Mouse (Mus musculus) ovary, adult 18-20 months (tissue): Measurements from ENCODE around the gene Zdhhc13.

Source experiments
- DNase-seq: peaks from one replicate; pipeline ENCODE4 v3.0.0; 2022; ENCODE audit warnings: low spot score, mixed read lengths

The Zdhhc13 gene

DNA sequence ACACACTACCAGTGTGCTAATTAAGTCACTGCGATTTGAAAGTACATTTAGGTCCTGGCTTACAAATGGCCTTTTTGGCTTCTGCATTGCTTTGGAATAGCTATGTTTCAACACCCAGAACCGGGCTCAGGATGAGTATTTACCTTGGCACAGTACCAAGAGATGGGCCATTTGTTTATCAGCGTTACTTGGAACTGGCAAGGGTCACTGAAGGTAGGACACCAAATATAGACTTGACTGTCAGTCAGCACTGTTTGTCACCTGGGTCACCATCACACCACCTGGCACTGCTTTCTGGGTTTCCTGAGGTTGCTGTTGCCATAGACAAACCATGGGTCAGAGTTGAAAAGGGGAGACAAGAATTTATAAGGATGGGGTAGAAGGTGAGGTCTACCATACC, 53.5 kb downstream of the Zdhhc13 start:
- DNase-seq, result no peak

GRCm38 (mm10) chr7:48843541-48843940, 54.7 kb downstream of the Zdhhc13 start:
- DNase-seq, result no peak

DNA sequence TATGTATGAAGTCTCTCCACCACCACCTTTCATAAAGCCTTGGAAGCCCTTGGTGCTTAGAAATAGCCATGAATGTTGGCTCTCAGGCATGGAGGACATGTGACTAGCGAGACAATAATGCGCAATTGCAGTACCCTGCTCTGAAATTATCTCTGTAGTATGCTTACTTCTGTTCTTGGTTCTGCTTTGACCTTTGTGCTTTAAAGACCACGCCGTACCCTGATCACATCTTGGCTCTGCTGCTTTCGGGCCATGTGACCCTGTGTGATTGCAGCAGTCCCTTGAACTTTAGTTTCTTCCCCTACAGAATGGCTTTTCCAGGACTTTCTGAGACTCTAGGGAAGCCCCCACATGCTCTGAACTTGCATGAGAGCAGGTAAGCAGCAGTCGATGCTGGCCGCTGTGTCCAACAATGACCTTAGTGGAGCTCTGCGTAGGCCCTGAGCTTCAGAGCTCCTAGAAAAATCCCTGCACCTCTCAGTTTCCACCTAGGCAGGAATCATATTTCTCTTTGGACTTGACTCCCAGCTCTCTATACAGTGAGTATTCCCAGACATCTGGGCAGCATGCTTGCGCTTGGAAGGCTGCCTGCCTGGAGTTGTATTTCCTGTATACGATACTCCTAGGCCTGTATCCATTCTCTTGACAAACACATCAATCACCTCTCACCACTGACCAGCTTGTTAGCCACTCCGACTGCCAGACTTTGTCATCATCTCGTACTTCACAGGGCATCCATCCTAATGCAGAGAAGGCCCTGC, 56.6 kb downstream of the Zdhhc13 start:
- DNase-seq, result no peak

DNA sequence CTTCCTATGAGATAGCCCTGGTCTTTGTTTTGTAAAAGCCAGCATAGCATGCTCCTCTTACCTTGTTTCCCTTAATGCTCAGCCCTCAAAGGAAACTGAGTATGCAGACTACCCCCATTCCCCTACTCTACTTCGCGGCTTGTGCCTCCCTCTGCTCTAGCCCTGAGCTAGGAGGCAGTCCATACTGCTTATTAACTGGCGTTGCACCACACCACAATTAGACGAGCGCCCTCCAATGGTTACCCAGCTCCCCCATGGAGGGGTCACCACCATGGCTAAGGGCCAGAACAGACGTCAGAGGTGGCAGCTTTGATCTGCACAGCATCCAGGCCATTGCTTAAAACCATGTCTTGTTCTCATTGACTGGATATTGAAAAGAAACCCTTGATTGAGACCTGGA, 58.0 kb downstream of the Zdhhc13 start:
- no peak for DNase-seq

GRCm38 (mm10) chr7:48847820-48848650, 59.2 kb downstream of the Zdhhc13 start, which contains the start of gene Csrp3:
Gene Csrp3 (minus strand): TSS chr7:48848033.
- no peak for DNase-seq

DNA sequence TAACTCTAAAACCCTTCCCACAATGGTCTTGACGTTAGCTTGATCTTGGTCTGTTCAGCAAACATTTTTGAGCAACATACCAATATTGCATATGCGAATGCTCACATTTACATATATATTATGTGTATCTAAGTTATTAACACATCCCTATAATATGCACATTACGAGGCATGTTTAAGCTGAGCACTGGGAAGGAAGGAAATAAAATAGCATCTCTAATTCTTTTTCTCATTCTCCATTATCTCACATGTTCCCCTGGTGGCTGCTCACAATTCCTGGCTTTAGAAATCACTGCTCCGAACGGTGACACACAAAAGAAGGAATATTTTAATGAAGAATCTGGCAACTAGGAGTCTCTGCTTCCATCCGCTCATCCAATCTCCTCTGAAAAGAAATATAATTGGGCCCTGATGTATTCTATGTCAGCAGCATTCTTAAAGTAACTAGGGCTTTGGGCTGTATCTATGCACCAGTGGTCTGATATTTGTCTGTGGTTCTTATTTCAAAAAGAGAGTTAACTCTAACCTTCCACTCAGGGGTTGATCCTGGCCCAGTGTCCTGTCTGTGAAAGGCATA, 62.8 kb downstream of the Zdhhc13 start:
- no peak for DNase-seq

DNA sequence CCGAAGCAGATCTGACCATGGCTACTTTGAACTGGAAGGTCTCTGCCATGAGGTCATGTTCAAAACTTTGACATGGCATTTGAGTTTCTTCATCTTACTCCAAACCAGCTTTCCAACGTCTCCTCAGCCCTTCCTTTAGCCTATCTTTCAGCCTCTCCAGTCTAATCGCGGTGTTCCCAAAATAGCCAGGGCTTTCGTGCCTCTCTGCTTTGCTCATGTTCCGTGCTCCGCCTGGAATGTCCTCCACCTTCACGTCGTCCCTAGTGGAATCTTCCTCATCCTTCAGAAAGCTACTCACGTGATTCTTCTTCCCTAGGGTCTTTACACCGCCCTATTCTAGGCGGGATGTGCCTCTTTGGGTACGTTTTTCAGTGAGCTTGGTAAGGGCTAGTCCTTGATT, 64.7 kb downstream of the Zdhhc13 start:
- DNase-seq, result no peak

GRCm38 (mm10) chr7:48855461-48855860, 66.7 kb downstream of the Zdhhc13 start:
- DNase-seq, result no peak

GRCm38 (mm10) chr7:48858257-48858656, 69.5 kb downstream of the Zdhhc13 start:
- no peak for DNase-seq

GRCm38 (mm10) chr7:48859362-48859761, 70.6 kb downstream of the Zdhhc13 start:
- no peak for DNase-seq

DNA sequence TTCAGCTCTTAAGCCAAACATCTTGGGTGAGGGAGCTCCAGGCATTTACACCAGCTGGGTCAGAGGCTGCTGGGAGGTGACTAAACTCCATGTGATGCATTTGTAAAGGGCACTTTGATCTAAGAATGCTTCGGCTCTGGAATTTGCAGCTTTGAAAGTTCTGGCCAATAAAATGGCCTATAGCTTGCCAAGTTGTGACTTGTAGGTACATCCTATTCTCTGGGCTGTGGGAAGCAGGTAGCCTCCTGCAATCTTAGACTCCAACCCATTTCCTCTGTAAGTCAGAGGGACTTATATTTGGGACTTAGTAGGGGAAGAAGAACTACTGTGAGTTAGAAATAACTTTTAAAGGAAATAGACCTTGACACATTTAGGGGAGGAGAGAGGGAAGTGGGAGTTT, 72.1 kb downstream of the Zdhhc13 start:
- no peak for DNase-seq

GRCm38 (mm10) chr7:48861796-48862195, 73.0 kb downstream of the Zdhhc13 start:
- DNase-seq, result no peak

DNA sequence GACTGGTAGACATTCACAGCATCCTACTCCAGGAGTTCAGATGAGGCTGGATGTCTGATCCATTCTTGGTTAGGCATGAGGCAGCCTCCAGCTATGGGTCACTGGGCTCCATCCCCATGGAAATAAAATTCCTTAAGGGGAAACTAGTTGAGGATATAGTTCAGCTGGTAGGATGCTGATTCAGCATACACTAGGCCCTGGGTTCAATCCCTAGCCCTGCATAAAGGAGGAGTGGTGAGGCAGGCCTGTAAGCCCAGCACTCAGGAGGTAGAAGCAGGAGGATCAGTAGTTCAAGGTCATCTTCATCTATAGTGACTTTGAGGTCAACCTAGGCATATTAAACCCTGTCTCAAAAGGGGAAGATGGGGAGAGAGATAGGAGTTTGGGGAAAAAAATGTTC, 75.4 kb downstream of the Zdhhc13 start:
- no peak for DNase-seq

DNA sequence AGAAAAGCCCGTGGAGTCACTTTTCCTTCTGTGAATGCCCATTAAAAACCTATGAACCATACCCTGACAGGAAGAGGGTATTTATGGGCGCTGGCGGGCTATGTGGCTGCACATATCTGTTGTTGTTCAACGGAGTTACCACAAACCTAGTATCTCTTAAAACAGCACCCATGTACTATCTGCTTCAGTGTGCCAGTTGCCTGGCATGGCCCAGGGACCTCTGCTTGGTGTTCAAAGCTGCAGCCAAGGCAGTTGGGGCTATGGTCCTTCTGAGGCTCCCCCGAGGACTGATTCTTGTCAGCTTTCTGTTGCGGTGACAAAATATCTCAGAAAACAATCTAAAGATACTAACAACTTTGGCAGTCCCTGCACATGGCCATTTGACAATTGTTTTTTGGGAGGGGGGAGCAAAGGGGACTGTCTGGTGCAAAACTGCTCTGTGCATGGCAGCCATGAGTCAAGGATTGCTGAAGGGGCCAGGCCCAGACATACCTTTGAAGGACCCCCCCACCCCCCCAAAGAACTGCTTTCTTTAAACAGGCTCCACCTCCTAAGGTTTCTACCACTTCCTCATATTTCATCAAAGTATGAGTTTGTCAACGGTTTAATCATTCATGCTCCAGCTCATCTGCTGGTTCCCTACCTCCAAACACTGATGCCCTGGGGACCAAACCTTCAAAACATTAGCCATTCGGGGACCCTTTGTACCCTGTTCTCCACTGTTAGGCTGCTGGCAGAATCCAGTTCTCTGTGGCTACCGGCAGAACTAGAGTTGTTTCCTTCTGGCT, 76.1 kb downstream of the Zdhhc13 start:
- DNase-seq, result no peak

GRCm38 (mm10) chr7:48867576-48867975, 78.8 kb downstream of the Zdhhc13 start:
- DNase-seq, result no peak

DNA sequence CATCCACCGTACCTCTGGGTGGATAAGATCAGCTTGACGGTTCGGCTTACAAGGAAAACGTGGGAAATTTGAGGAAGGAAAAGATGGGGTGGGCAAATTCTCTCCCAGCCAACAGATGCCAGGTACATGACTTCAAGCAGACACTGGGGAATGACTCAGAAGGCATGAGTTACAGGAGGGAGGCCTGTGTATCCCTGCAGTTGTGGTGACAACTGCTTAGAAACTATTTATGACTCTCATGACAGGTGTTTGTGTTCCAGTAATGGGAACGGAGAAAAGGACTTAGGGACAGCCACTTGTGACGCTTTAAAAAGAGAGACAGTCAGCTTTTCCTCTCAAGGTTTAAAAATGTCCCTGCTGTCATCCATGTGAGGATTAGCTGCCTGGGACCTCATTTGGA, 81.3 kb downstream of the Zdhhc13 start:
- no peak for DNase-seq

DNA sequence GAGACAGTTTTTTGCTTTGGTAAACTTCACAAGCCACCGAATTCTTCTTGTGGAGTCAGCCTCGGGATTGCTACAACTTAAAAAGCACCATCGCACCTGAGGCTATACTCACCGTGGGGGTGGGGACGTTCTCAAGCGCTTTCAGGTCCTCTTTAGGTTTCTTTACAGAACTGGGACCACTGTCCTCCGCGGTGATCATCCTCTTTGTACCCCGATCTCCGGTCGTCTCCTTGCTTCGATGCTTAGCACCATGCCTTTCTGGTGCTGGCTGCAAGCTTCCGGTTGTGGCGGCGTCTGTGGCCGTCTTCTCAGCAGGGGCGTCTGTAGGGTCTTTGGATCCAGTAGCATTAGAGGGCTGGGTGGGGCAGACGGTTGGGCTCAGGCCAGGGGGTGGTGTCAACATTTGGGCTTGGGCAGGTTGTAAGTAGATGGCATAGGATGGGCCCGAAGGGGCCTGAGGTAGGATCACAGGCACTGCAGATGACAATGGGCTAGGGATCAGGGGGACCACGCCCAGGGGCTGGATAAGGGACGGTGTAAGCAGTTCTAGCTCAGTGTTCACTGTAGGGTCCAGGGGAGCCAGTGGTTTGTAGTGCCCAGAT, 81.9 kb downstream of the Zdhhc13 start:
- DNase-seq, result no peak

- no peak for DNase-seq
Observed at GRCm38 (mm10) chr7:48871292-48871691, 82.5 kb downstream of the Zdhhc13 start.

- no peak for DNase-seq
Observed at GRCm38 (mm10) chr7:48875096-48875495, 86.3 kb downstream of the Zdhhc13 start.

DNA sequence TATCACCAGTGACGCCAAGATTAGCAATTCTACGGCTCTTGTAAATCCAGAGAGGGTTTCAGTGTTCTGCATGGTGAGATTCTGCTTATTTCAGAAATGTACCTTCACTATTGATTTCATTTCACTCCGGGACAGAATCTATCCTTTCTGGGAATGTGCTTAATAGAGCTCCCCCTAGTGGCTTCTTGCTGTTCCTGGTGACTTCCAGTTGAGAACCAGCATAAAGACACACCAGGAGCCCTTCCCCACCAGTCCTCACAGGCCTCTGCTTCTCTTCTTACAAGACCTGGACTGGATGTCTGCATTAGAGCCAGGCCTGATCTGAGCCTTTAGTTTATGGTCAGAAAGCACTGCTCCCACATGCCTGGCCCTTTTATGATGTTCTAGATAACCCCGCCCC, 87.7 kb downstream of the Zdhhc13 start:
- no peak for DNase-seq
